Mouse (Mus musculus): ENCODE data around the gene Efnb2. TPM values are rescaled to one million over a fixed set of nuclear protein-coding genes. Genes with fewer than 3 reads are reported as not detected.

Gene Efnb2
- polyA plus RNA-seq, 2 experiments: 42.8 to 74.0 TPM

GRCm38 (mm10) chr8:8576833-8577232 is 84.2 kb downstream of the Efnb2 start:
- Histone ChIP-seq H3K27ac (replicated peaks; ENCODE audit: low read depth, low read length) (no peak overlapping the region), H3K4me1 (ENCODE audit: control insufficient read depth, insufficient read depth, low read length) (0 out of 2 replicates have a peak, but pooled peaks cover 3% of the 10 kb centered on the region), H3K27me3 (ENCODE audit: control insufficient read depth, insufficient read depth, low read length) (no peaks in the 10 kb centered on the region), H3K4me2 (replicated peaks; ENCODE audit: low read depth, low read length, severe bottlenecking) (no peak overlapping the region), H3K9ac (ENCODE audit: low read depth, low read length, severe bottlenecking) (no peak overlapping the region), H3K36me3 (ENCODE audit: control insufficient read depth, insufficient read depth, low read length) (no peaks in the 10 kb centered on the region), H3K9me3 (ENCODE audit: control insufficient read depth, low read length) (no peaks in the 10 kb centered on the region), H3K4me3 (replicated peaks; ENCODE audit: low read length) (no peak overlapping the region)
- ATAC-seq (ENCODE audit: low FRiP score, low read depth) (no peak), DNase-seq (ENCODE audit: low spot score) (no peak)
- 81% methylated on average over 6 of the region's 6 CpGs for WGBS
- TF ChIP-seq POLR2A (IDR thresholded peaks at IDR 0.05; ENCODE audit: borderline replicate concordance, extremely low read depth, insufficient read depth, insufficient read length): no peak

- 0 out of 2 replicates have a peak, but pooled peaks cover 3% of the 10 kb centered on the region for H3K4me1 ChIP-seq (ENCODE audit: control insufficient read depth, insufficient read depth, low read length)
- H3K4me3 ChIP-seq (replicated peaks; ENCODE audit: low read length): no peak overlapping the region
- TF ChIP-seq POLR2A (IDR thresholded peaks at IDR 0.05; ENCODE audit: borderline replicate concordance, extremely low read depth, insufficient read depth, insufficient read length): no peak
- 77% methylated on average over 6 of the region's 6 CpGs for WGBS
- no peak overlapping the region for H3K9ac ChIP-seq (ENCODE audit: low read depth, low read length, severe bottlenecking)
- ATAC-seq (ENCODE audit: low FRiP score, low read depth) (no peak), DNase-seq (ENCODE audit: low spot score) (no peak)
- no peaks in the 10 kb centered on the region for H3K9me3 ChIP-seq (ENCODE audit: control insufficient read depth, low read length)
- no peak overlapping the region for H3K4me2 ChIP-seq (replicated peaks; ENCODE audit: low read depth, low read length, severe bottlenecking)
- no peak overlapping the region for H3K27ac ChIP-seq (replicated peaks; ENCODE audit: low read depth, low read length)
- H3K27me3 ChIP-seq (ENCODE audit: control insufficient read depth, insufficient read depth, low read length): no peaks in the 10 kb centered on the region
- no peaks in the 10 kb centered on the region for H3K36me3 ChIP-seq (ENCODE audit: control insufficient read depth, insufficient read depth, low read length)
These were observed 84.8 kb downstream of the Efnb2 start for GRCm38 (mm10) chr8:8576286-8576685.

GRCm38 (mm10) chr8:8574521-8575499 is 86.2 kb downstream of the Efnb2 start:
- no peak overlapping the region for H3K9ac ChIP-seq (ENCODE audit: low read depth, low read length, severe bottlenecking)
- no peak overlapping the region for H3K4me2 ChIP-seq (replicated peaks; ENCODE audit: low read depth, low read length, severe bottlenecking)
- ATAC-seq (ENCODE audit: low FRiP score, low read depth): no peak
- 74% methylated on average over 19 of the region's 19 CpGs for WGBS
- H3K4me3 ChIP-seq (replicated peaks; ENCODE audit: low read length): no peak overlapping the region
- H3K4me1 ChIP-seq (ENCODE audit: control insufficient read depth, insufficient read depth, low read length): 0 out of 2 replicates have a peak, but pooled peaks cover 3% of the 10 kb centered on the region
- no peak for DNase-seq (ENCODE audit: low spot score)
- H3K27me3 ChIP-seq (ENCODE audit: control insufficient read depth, insufficient read depth, low read length): no peaks in the 10 kb centered on the region
- no peak for TF ChIP-seq POLR2A (IDR thresholded peaks at IDR 0.05; ENCODE audit: borderline replicate concordance, extremely low read depth, insufficient read depth, insufficient read length)
- H3K27ac ChIP-seq (replicated peaks; ENCODE audit: low read depth, low read length): no peak overlapping the region
- H3K9me3 ChIP-seq (ENCODE audit: control insufficient read depth, low read length): 0 out of 2 replicates have a peak, but pooled peaks cover 3% of the 10 kb centered on the region
- no peaks in the 10 kb centered on the region for H3K36me3 ChIP-seq (ENCODE audit: control insufficient read depth, insufficient read depth, low read length)

GRCm38 (mm10) chr8:8572272-8572671 is 88.8 kb downstream of the Efnb2 start:
- 50% methylated on average over 5 of the region's 5 CpGs for WGBS
- DNase-seq (ENCODE audit: low spot score) (no peak), ATAC-seq (ENCODE audit: low FRiP score, low read depth) (no peak)
- Histone ChIP-seq H3K4me2 (replicated peaks; ENCODE audit: low read depth, low read length, severe bottlenecking) (no peak overlapping the region), H3K27ac (replicated peaks; ENCODE audit: low read depth, low read length) (no peak overlapping the region), H3K36me3 (ENCODE audit: control insufficient read depth, insufficient read depth, low read length) (no peaks in the 10 kb centered on the region), H3K4me3 (replicated peaks; ENCODE audit: low read length) (no peak overlapping the region), H3K9me3 (ENCODE audit: control insufficient read depth, low read length) (0 out of 2 replicates have a peak, but pooled peaks cover 3% of the 10 kb centered on the region), H3K9ac (ENCODE audit: low read depth, low read length, severe bottlenecking) (no peak overlapping the region), H3K4me1 (ENCODE audit: control insufficient read depth, insufficient read depth, low read length) (0 out of 2 replicates have a peak, but pooled peaks cover 3% of the 10 kb centered on the region), H3K27me3 (ENCODE audit: control insufficient read depth, insufficient read depth, low read length) (no peaks in the 10 kb centered on the region)
- TF ChIP-seq POLR2A (IDR thresholded peaks at IDR 0.05; ENCODE audit: borderline replicate concordance, extremely low read depth, insufficient read depth, insufficient read length): no peak

GRCm38 (mm10) chr8:8571625-8572215 is 89.3 kb downstream of the Efnb2 start:
- H3K27ac ChIP-seq (replicated peaks; ENCODE audit: low read depth, low read length): no peak overlapping the region
- no peaks in the 10 kb centered on the region for H3K36me3 ChIP-seq (ENCODE audit: control insufficient read depth, insufficient read depth, low read length)
- no peak overlapping the region for H3K4me2 ChIP-seq (replicated peaks; ENCODE audit: low read depth, low read length, severe bottlenecking)
- 0 out of 2 replicates have a peak, but pooled peaks cover 3% of the 10 kb centered on the region for H3K9me3 ChIP-seq (ENCODE audit: control insufficient read depth, low read length)
- H3K4me1 ChIP-seq (ENCODE audit: control insufficient read depth, insufficient read depth, low read length): peaks cover 3% of the 10 kb centered on the region; the same call in 1 of the 2 replicates
- no peak for TF ChIP-seq POLR2A (IDR thresholded peaks at IDR 0.05; ENCODE audit: borderline replicate concordance, extremely low read depth, insufficient read depth, insufficient read length)
- H3K27me3 ChIP-seq (ENCODE audit: control insufficient read depth, insufficient read depth, low read length): no peaks in the 10 kb centered on the region
- 66% methylated on average over 7 of the region's 7 CpGs for WGBS
- no peak overlapping the region for H3K4me3 ChIP-seq (replicated peaks; ENCODE audit: low read length)
- DNase-seq (ENCODE audit: low spot score) (no peak), ATAC-seq (ENCODE audit: low FRiP score, low read depth) (no peak)
- H3K9ac ChIP-seq (ENCODE audit: low read depth, low read length, severe bottlenecking): no peak overlapping the region

Measured in limb, embryonic 14.5 days (tissue).